Mouse (Mus musculus) cerebellum, adult 8-10 months (tissue): ENCODE data around the gene Negr1.
A peak's percentile ranks its signal among the peaks of the same experiment; 100 is the strongest.

Experiments
- DNase-seq: peaks from one replicate; pipeline ENCODE4 v3.0.0; 2022

Gene Negr1

GRCm38 (mm10) chr3:156561524-156562423, at the start of gene Negr1:
Gene Negr1 (plus strand): TSS chr3:156561794.
- peak; percentile 86 for DNase-seq

DNA sequence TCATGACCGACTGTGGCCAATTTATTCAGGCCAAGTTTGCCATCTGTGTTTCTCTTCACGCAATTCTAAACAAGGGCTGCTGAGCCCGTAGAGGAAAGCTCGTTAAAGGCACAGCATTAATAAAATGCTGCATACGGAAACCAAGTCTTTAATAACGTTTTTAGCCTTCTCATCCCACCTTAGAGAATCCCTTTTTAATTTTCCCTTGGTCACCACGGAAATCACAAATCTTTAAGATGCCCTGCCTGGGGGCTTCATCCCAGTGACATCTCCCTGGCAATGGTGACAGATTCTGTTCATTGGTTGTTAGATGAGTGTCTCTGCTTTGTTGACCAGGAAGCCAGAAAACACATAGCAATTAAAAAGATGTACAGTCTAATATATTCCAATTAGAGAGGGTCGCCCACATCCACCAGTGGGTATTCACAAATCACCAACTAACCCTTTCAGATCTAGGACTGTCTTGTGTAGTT, 35.1 kb upstream of the Negr1 start:
- peak; percentile 24 for DNase-seq

DNA sequence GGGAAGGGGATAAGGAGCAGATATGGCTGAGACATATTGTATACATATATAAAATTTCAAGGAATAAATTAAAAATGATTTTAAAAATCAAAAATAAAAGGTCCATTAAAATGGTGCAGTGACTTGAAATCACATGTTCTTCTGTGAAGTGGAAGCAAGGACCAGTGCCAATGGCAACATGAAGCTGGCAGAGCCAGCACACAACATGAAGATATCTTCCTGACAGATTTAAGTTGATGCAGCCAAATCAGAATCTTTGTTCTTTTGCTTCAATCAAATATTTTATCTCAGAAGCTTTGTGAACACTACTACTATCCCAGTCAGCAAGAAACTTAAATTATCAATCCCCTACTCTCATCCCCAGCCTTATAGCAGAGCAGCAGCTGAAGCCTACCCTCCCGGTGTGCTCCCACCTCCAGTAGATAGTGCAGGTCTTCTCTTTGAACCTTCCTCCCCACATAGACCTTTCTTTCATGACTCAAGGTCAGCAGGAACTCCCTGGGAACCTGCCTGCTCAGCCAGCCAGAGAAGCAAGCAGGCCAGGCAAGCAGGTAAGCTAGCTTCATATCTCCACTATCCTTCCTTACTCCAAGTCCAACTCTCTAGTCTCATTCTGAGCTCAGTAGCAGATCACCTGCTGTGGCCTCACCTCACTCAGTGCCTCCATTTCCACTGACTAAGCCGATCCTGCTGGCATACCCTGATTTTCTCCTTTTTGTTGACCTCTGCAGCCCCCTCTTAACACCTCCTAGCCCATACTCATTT, 34.2 kb upstream of the Negr1 start:
- peak; percentile 24 for DNase-seq

- DNase-seq: peak; percentile 65
These were observed 2.2 kb upstream of the Negr1 start for GRCm38 (mm10) chr3:156559441-156559825.

- DNase-seq: peak; percentile 65
These were observed 1.6 kb upstream of the Negr1 start for GRCm38 (mm10) chr3:156559826-156560471.

DNA sequence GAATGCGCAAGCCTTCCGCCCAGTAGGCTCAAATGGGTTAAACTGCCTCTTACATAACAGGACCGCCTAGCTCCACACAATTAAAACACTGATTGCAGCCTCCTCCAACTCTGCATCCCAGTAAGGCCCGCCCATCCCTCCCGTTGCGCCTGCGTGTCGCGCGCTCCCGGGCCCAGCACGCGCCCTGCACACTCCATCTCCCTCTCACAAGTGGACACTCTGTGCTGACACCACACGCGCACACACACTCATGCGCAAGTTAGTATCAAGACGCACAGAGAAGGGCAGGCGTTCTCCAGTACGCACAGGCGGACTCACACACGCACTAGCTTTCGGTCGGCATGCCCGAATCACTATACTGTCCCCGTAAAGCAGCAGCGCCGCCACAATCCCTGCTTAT, 828 bp upstream of the Negr1 start:
- DNase-seq: peak; percentile 88

DNA sequence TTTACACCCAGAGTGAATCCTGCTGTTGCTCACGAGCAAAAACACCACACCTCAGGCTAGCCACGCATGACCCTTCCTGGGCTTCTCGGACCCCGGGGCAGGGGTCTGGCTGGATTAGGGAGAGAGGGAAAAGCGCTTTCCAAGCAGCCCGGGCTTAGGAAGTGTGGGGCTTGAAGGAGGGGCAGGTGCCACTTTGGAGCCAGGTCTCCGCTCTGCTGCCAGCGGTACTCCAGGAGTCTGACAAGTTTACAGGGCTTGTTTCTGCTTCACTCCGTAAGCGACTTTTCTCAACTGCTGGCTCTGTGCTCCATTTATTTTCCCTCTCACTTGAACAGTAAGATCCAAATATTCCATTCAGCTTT, 811 bp downstream of the Negr1 start:
- no peak for DNase-seq

- DNase-seq: peak; percentile 35
These were observed 1.2 kb downstream of the Negr1 start for GRCm38 (mm10) chr3:156562796-156563195.

GRCm38 (mm10) chr3:156563353-156563752, 1.8 kb downstream of the Negr1 start:
- DNase-seq: no peak

DNA sequence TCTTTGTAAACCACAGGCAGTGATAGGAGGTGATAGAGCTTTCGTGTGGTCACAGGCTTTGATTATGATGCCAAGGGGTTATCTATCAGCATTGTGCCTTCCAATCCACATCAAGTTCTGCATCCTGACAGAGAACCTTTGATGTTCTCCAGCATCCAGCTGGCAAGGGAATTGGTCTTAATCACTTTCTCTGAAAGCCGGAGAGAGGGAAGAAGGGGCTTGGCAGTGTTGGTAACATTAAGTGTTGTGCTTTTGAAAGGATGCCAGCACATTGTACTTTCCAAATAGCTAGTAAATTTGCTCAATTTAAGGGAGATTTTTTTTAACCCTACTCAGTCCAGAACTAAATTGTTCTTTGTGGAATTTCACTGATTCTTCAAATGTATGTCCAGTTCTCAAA, 11.9 kb downstream of the Negr1 start:
- DNase-seq: no peak

GRCm38 (mm10) chr3:156576292-156576691, 14.7 kb downstream of the Negr1 start:
- no peak for DNase-seq

DNA sequence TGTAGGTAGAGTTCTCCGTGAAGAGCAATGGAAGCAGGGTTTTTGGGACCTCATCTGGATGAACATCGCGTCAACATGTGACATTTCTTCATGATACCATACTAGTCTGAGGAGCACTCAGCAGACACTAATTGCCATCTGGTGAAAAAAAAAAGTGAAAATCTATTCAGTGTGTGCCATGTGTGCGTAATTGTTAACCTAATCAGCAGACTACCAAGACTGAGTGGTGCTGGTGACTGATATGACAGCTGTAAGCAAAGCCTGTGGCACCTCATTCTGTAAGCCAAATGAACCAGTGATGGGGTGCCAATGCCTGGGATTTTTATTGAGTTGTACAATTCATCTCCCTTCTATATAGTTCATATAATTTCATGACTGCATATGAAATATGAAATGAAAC, 29.0 kb downstream of the Negr1 start:
- DNase-seq: no peak

GRCm38 (mm10) chr3:156591125-156591524, 29.5 kb downstream of the Negr1 start:
- DNase-seq: no peak

DNA sequence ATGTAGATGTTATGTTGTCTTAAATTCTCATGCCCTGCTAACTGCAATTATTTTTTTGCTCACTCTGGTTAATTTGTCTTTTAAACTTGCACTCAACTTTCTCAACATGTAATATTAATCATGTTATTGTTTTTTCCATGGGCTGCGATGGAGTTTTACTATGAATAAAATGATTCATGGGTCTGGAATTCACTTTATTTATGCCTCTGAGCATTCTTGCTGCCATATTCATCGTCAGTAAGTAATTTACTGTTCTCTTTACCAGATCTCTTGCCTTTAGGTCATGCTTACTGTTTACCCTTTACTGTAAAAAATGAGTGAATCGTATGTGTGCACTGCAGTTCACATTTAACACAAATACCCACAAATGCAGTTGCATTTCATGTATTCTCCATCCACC, 45.3 kb downstream of the Negr1 start:
- DNase-seq: no peak

DNA sequence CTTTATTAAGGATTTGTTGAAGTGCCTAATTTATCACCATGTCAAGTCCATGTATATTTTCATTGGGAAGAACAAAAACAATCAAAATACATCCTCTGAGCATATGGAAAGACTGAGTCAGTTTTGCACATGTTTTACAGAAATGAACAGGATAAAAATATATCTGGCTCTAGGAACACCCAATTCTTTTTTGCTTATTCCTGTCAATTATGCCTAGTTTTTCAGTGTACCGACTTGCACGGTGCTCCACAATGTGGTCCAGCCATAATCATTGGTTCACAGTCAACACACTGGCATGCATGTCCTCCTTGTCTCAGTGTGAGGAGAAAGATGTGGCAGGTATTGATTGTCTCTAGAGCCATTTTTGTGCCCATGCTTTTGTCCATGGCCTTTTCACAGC, 58.3 kb downstream of the Negr1 start:
- DNase-seq: no peak

GRCm38 (mm10) chr3:156628594-156628993, 67.0 kb downstream of the Negr1 start:
- DNase-seq: no peak

- DNase-seq: no peak
These were observed 71.3 kb downstream of the Negr1 start for GRCm38 (mm10) chr3:156632942-156633341.

- no peak for DNase-seq
These were observed 77.8 kb downstream of the Negr1 start for GRCm38 (mm10) chr3:156639382-156639781.

DNA sequence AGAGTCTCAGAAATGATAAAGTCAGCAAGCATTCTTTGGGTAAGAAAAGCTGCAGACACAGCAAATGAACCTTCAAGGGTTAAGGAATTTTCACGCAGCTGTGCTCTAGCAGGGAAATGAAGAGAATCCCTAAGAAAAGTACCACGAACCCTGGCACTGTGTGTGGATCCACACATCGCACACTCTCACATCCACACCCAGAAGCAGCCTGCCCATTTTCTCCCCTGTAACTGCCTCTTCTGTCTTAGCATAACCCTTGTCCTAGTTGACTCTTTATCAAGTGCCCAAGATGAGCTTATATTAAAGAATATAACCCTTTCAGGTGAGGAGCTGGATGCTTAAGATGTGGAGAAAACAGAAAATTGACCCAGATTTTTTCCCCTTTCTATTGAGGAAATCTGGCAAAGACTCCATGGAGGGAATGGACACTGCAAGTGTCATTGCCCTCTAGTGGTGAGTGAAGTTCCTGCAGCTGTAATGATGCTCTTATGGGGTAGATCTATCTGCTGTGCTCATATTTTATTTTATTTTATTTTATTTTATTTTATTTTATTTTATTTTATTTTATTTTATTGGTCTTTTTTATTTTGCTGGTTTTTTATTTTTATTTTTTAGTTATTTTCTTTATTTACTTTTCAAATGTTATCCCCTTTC, 82.2 kb downstream of the Negr1 start:
- no peak for DNase-seq

DNA sequence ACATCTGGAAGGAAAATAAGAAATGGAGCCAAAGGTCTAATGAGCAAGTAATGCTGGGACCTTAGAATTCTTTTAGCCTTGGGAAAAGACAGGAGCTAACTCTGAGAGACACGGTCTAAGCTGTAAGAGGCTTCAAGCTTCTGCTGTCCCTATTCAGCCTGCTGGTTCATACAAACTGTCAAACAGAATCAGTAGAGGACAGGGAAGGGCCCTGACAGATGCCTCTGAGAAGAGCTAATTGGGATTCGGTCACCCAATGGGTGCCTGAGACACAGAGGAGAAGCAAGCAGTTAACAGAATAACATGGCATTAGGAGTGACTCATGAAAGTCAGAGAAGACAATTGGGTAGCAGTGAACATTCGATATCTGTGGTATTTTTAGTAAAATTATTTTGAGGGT, 86.8 kb downstream of the Negr1 start:
- no peak for DNase-seq

DNA sequence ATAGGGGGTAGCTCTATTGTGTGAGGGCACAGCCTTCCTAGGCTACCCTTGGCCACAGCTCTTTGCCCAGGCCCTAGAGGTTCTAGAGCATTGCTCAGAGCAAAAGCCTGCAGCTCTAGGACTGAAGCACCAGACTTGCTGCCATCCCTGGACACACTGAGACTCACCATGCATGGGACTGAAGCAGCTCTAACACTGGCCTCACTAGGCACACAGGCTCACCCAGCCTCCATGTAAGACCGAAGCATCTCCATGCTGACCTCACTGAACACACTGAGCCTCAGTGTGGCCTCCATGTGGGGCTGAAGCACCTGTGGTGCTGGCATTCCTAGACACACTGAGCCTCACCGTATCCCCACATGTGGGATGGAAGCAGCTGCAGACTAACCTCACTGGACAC, 101.0 kb downstream of the Negr1 start:
- DNase-seq: no peak

DNA sequence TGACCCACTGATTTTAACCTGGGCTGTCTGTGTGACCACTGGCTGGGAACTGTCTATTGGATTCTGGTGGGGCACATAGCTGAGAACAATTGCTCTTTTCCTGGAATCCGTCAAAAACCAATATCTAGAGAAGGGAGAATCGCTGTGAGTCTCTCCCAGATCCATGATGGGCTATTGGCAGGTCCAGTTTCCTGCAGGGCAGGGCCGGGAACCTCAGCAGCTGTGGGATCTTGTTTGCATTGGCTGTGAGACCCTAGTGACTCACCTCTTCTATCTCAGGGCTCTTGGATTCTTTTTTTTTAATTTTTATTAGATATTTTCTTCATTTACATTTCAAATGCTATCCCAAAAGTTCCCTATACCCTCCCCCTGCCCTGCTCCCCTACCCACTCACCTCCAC, 111.0 kb downstream of the Negr1 start:
- no peak for DNase-seq

DNA sequence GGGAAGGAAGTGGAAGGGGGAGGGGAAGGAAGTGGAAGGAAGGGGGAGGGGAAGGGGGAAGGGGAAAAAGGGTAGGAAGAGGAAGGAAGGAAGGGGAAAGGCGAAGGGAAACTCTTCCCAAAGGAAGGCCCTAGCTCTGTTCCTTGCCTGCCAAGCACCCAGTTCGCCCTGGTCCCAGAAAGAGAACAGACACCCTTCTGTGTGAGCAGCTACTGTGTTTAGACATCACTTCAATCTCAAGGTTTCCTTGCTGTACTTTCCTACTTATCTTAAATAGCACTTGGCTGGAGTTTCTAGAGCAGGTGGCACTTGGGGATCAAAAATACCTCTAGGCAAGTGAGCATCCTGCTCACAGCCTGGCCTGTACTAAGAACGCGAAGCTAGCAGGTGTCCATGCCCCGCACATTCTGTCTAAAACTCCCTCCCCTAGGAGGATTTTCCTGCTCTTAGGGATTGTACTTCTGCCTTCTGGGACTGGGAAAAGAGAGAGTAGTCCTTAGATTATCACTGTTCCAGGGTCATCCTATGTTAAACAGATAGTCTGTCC, 128.5 kb downstream of the Negr1 start:
- DNase-seq: peak; percentile 34
